Mouse (Mus musculus) left cerebral cortex, postnatal 14 days (tissue): ENCODE results near the gene Efcab6. TPM values are rescaled to one million over a fixed set of nuclear protein-coding genes. Genes with fewer than 3 reads are reported as not detected.

Source experiments
- DNase-seq, 2 experiments: peaks; one replicate each; pipeline ENCODE4 v3.0.0; 2021 to 2022; ENCODE audit warnings: low spot score in 2 of 2, mixed read lengths in 1 of 2
- intact Hi-C: fragments of 180-260 bp; cut with DNase I; formaldehyde crosslinking; loops from one replicate; pipeline ENCODE4 v1.15.1; 2025
- total RNA-seq, 2 experiments: library from RNA; stranded (reverse); gene quantifications; 2 replicates each; pipeline ENCODE4 v1.2.3; 2021

The Efcab6 gene
- total RNA-seq, 2 experiments from 2014 or later, result 15.6 to 19.8 TPM

- no peak for DNase-seq
- intact Hi-C loops, result loop anchor here (5.0 kb wide), 3 partner anchors 97 to 562 kb away; partner anchors contain the start of gene Pnpla3
These were observed 5.0 kb upstream of the Efcab6 start for GRCm38 (mm10) chr15:84070116-84070676.

GRCm38 (mm10) chr15:84069455-84070050 lies 4.4 kb upstream of the Efcab6 start:
- no peak for DNase-seq
- intact Hi-C loops, result loop anchor here (5.0 kb wide), 4 partner anchors 98 to 563 kb away; partner anchors contain the start of gene Pnpla3

DNA sequence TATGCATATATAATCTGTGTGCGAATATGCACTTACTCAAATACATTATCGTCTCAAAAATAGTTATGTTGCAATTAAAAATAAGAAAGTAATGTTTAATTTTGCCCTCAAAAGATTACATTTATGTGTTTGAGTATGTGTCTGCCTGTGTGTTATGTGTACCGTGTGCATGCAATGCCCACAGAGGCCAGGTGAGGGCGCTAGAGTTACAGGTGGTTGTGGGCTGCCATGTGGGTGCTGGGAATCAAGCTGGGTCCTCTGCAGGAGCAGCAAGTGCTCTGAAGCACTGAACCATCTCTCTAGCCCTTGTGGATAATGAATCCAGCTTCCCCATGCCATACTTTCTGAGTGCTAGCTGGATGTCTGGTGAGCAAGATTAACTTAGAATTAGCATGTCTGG lies 522 bp upstream of the Efcab6 start:
- DNase-seq, result no peak
- intact Hi-C loops, result loop anchor here (5.0 kb wide), 1 partner anchor 283 kb away; no protein-coding TSS in a partner anchor

GRCm38 (mm10) chr15:84058841-84059240 lies 6.3 kb downstream of the Efcab6 start:
- intact Hi-C loops, result loop anchor here (10.0 kb wide), 1 partner anchor 424 kb away; no protein-coding TSS in a partner anchor
- no peak for DNase-seq

DNA sequence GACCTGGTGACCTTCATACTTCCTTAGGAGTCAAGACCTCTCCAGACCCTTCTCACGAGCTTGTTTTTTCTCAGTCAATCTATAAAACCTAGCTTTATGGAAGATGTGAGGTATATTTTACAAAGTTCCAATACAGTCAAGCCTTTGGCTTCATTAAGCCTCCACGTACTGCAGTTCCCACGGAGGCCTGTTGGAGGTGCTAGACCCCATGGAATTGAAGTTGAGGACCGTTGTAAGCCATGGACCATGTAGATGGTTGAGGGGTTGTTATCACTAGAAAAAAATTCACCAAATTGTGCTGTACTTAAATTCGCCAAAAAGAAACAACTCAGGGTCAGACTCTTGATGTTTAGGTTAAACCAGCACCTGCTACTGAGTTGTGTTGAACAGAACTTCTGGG lies 9.1 kb downstream of the Efcab6 start:
- DNase-seq, result no peak
- intact Hi-C loops, result loop anchor here (10.0 kb wide), 1 partner anchor 421 kb away; no protein-coding TSS in a partner anchor

GRCm38 (mm10) chr15:84053859-84054258 lies 11.3 kb downstream of the Efcab6 start:
- peak; percentile 90 to 93 for DNase-seq
- intact Hi-C loops, result loop anchor here (2.0 to 10.0 kb wide), 5 partner anchors 92 to 419 kb away; partner anchors contain the start of gene Mpped1

DNA sequence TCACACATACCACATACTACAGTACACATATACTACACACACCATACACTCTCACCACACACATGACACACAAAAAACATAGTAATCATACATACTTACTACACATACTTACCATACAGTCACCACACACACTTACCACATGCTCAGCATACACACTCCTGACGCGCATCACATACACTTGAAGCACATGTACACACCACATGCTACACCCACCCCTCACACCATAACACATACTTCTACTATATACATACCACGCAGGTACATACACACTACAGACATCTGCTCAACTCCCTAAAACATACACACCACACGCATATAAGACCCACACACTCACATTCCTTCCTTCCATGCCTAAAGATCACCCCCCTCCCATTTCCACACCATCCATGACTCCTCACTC lies 11.9 kb downstream of the Efcab6 start:
- no peak for DNase-seq
- intact Hi-C loops, result loop anchor here (5.0 to 10.0 kb wide), 3 partner anchors 91 to 418 kb away; partner anchors contain the start of gene Mpped1

DNA sequence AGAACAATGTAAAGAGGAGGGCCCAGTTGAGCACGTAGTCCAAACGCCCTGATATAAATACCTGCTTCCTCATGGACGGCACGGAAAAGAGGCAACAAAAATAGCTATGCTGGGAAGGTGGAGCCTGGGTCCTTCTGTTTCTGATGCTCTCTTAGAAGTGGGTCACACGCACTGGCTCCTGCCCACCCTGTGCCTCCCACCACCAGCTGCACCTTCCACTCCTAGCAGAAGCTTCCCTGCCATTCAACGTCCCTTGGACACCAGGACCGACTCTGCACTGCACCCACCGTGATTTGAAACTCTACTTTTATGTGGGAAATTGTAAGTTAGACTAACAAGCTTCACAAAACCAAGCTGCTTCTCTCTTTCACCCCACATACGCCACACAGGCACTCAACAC lies 12.8 kb downstream of the Efcab6 start:
- intact Hi-C loops, result loop anchor here (5.0 to 10.0 kb wide), 3 partner anchors 90 to 418 kb away; partner anchors contain the start of gene Mpped1
- DNase-seq, result peak in 1 of 2 experiments; percentile 60

DNA sequence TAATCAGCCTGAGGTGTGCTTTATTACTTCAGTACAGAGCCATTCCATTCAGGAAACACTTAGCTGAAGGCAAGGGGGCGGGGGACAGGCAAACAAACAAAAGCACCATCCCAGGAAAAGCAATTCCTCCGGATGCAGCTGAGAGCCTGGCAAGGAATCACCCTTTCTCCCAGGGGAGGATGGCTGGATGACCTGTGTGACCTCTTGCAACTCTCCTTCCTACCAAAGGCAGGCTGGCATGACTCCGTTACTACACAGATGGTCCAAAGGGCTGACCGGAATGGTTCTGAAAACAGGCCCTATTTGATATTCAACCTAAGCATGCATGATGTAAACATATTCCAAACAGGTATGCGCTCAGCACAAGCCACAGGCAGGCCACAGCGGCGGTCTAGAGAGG lies 15.6 kb downstream of the Efcab6 start:
- DNase-seq, result no peak
- intact Hi-C loops, result no loop called here

- DNase-seq, result no peak
- intact Hi-C loops, result no loop called here
These were observed 19.6 kb downstream of the Efcab6 start for GRCm38 (mm10) chr15:84045562-84045961.

DNA sequence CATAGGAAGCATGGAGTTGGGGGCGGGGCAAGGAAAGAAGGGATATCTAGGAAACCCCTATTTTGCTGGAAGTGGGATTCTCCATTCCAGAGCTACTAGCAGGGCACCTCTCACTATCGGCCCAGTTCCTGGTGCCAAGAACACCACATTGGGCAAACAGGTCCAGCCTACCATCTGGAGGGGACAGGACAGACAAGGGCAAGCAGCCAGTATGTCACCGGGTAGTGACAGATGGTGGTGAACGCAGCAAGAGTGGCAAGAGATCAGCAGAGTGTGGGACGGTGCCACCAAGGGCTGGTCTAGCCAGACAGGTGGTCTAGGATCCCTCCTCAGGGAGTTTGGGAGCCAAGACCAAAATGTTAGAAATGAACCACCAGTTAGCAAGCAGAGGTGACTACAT lies 28.1 kb downstream of the Efcab6 start:
- no peak for DNase-seq
- intact Hi-C loops, result no loop called here

- intact Hi-C loops, result no loop called here
- no peak for DNase-seq
These were observed 39.5 kb downstream of the Efcab6 start for GRCm38 (mm10) chr15:84025651-84026050.

- no peak for DNase-seq
- intact Hi-C loops, result no loop called here
These were observed 40.3 kb downstream of the Efcab6 start for GRCm38 (mm10) chr15:84024851-84025250.

- intact Hi-C loops, result no loop called here
- DNase-seq, result no peak
These were observed 55.7 kb downstream of the Efcab6 start for GRCm38 (mm10) chr15:84009366-84010083.

DNA sequence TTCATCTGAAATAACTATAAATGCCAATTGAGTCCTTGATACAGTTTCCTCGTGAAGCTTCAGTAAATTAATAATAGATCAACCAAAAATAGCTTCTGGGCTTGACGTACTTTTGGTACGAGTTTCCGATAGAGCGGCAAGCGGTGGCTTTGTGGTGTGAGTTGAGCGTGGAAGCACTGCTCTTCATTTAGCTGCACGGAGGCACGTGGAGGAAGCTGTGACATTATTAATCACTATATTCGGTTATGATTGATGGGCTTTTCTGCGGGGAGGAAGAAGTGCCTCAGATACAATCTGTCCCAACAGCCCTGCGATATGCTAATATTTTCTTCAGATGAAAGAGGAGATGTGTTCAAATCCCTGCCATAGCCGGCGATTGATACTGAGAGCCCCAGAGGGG lies 60.9 kb downstream of the Efcab6 start:
- intact Hi-C loops, result no loop called here
- DNase-seq, result no peak

DNA sequence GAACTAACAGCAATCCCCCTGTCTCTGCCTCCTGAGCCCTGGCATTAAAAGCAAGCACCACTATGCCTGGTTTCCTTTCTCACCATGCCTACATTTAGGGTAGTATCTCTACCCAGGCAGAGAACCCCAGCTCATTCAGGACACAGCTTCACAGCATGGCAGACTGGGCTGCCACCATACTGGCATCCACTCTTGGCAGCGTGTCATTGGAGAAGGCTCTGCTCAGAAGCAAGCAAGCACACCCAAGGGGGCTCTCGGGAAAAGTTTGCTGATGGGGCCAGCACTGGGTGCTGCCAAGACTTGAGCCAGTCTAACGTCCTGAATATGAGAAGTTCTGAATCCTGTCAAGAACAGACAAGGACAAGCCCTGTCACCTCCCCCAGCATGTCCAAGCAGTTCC lies 66.1 kb downstream of the Efcab6 start:
- DNase-seq, result no peak
- intact Hi-C loops, result no loop called here

DNA sequence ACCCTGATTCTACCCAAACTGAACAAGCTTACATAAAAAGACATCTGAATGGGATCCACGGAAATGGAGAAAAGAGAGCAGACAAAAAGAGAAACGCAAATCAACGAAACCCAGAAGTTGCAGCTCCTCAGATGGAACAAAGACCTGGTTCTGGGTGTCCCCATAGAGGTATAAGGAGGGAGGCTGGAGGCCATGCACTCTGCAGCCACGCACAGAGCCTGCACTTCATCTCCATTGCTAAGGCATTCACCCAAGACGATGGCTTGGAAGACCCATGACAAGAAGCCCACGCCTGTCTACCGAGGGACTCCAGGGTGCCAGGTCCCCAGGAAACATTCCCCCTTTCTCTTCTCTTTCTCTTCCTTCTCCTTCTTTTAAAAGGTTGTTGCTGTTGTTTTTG lies 66.6 kb downstream of the Efcab6 start:
- intact Hi-C loops, result no loop called here
- DNase-seq, result no peak

DNA sequence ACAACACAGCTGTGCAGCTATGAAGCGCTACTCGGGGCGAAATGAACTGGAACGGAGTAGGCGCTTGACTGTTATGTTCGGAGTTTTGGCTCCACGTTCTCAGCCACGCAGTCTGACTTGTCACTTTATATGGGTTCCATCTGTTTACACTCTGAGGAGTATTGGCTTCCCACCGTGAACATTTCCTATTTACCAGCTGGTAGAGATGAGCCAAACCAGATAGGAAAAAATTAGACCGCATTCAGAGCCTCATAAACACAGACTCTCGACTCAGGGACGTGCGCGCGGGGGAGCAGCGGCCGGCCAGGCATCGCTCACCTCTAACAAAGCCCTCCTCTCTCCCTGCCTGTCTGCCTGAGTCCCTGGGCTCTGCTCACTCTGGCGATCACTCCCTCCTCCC lies 67.1 kb downstream of the Efcab6 start:
- DNase-seq, result peak; percentile 70 to 87

DNA sequence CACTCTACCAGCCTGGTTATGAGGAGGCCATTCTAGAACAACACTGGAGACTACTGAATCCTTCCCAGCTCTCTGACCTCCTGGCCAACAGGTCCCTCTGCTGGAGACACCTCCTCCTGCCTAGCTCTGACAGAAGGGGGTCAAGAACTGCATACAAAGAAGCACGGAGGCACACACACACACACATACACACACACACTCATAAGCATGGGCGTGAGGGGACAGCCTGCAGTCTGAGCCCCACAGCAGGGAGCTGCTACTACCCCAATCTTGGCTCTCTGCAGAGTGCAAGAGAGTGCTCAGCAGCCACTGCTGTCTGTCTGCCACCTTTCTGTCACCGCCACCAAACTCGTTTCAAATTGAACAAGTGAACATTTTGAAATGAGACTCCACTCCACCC lies 67.6 kb downstream of the Efcab6 start:
- intact Hi-C loops, result no loop called here
- peak in 1 of 2 experiments; percentile 58 for DNase-seq

More for the DNA sequence above, 67.1 kb downstream of the Efcab6 start:
- intact Hi-C loops, result no loop called here

DNA sequence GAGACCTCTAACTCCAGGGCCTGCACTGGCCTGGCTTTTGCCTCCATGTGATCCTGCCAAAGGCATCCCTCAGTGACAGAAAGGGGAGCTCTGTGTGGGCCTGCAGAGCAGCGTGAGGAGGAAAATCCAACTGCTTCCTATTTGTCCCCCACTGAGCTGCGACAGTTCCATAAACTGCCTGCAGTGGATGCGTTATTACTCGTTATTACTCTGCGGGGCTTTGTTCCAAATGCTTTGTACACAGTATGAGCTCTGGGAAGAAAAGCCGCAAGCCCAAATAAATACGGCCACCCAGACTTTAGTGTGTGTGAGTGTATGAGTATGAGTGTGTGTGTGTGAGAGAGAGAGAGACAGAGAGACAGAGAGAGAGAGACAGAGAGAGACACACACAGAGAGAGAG lies 68.3 kb downstream of the Efcab6 start:
- intact Hi-C loops, result no loop called here
- no peak for DNase-seq
